Comparison of ENCODE assay signal across 12 mouse cellular contexts in the genomic region with DNA sequence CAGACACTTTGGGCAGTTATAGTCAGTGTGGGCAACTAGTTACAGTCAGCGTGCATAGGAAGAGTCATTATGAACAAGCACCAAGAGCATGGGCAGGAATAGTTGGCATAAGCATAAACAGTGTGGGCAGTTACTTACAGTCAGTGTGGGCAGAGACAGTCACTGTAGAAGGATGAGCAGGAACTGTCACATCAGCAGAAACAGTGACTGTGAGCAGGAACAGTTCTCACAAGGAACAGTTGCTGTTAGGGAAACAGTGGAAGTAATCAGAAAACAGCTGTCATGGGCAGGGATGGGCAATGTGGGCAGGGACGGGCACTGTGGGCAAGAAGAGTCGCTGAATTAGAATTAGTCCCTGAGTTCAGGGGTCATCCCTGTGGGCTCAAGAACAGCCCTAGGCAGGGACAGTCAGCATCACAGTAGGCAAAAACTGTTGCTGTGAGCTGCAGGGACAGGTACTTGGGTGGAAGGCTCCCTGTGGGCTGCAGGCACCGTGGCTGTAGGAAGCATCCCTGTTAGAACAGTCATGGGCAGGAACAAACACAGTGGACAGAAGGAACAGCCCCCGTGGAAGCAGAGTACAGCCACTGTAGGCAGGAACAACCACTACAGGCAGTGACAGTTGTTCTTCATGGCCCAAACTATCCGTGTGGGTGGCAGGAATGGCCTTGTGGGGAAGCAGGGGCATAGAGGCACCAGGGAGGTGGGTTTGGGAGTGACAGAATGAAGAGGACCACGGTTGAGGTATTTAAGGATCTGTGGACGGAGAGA. TPM values are rescaled to one million over a fixed set of nuclear protein-coding genes. Genes with fewer than 3 reads are reported as not detected.
DNase-seq lines count a peak whose midpoint lies in the region; ATAC-seq and TF ChIP-seq lines count a peak whose summit lies in the region.
"Had no signal": no experiment of that assay in that cellular context is flagged by ENCODE, and none has a peak within 500 bp of the region (broad histone marks: within the 10 kb centered on the region; RNA-seq: fewer than 3 reads in every experiment).

No protein-coding gene starts in this region.

- no peak for TF ChIP-seq POLR2A in bone marrow, adult 2 months (IDR thresholded peaks at IDR 0.05; ENCODE audit: borderline replicate concordance, control insufficient read depth, low read depth, low read length)

- no peaks in the 10 kb centered on the region for H3K9me3 ChIP-seq in heart, embryonic 13.5 days
- no peaks in the 10 kb centered on the region for H3K9me3 ChIP-seq in lung, embryonic 14.5 days (ENCODE audit: low read depth, low read length)
- H3K9me3 ChIP-seq: limb, embryonic 12.5 days; neural tube, embryonic 15.5 days had no signal

- WGBS in heart, embryonic 13.5 days: 53% methylated on average over 8 of the region's 8 CpGs
- WGBS in lung, embryonic 14.5 days: 75% methylated on average over 8 of the region's 8 CpGs
- 50% methylated on average over 8 of the region's 8 CpGs for WGBS in bone marrow, adult 2 months

- ATAC-seq in heart, embryonic 13.5 days (ENCODE audit: extremely low read depth, insufficient number of reproducible peaks, low FRiP score, low TSS enrichment): no peak
- ATAC-seq in lung, embryonic 14.5 days (ENCODE audit: insufficient read depth): no peak
- ATAC-seq in erythroid progenitor cell, adult 5-6 weeks (replicated peaks; ENCODE audit: low FRiP score, poor library complexity, severe bottlenecking): peak; percentile 23

- no peak overlapping the region for H3K9ac ChIP-seq in heart, embryonic 13.5 days
- no peak overlapping the region for H3K9ac ChIP-seq in lung, embryonic 14.5 days
- H3K9ac ChIP-seq: limb, embryonic 12.5 days; neural tube, embryonic 15.5 days had no signal

- H3K4me1 ChIP-seq in heart, embryonic 13.5 days: peaks cover 55% of the 10 kb centered on the region
- H3K4me1 ChIP-seq in lung, embryonic 14.5 days (ENCODE audit: insufficient read depth): no peaks in the 10 kb centered on the region
- H3K4me1 ChIP-seq in bone marrow, adult 2 months (ENCODE audit: control insufficient read depth, insufficient read depth, low read length): peaks cover 2% of the 10 kb centered on the region; the same call in 1 of the 2 replicates

- no peak overlapping the region for H3K4me3 ChIP-seq in heart, embryonic 13.5 days
- H3K4me3 ChIP-seq in lung, embryonic 14.5 days (ENCODE audit: low read depth, low read length): no peak overlapping the region
- peak overlapping the region; percentile 10 for H3K4me3 ChIP-seq in bone marrow, adult 2 months (replicated peaks; ENCODE audit: control insufficient read depth, low read depth, low read length)
- H3K4me3 ChIP-seq: limb, embryonic 12.5 days; neural tube, embryonic 15.5 days had no signal

- H3K27me3 ChIP-seq in heart, embryonic 13.5 days (replicated peaks): no peaks in the 10 kb centered on the region; the same call in 1 of the 2 replicates
- no peaks in the 10 kb centered on the region for H3K27me3 ChIP-seq in lung, embryonic 14.5 days (ENCODE audit: insufficient read depth, low read length)
- H3K27me3 ChIP-seq: neural tube, embryonic 15.5 days had no signal

- intact Hi-C loops in heart, postnatal 10 days (cut with DNase I): no loop called here

- no peak for DNase-seq in heart, postnatal 10 days
- DNase-seq in lung, embryonic 14.5 days: no peak
- no peak for DNase-seq in lung, postnatal 25 days (ENCODE audit: low spot score)
- DNase-seq in gastrocnemius, postnatal 10 days: no peak
- no peak for DNase-seq in layer of hippocampus, adult 9-10 months (ENCODE audit: low spot score)
- DNase-seq: cerebellum, postnatal 36 days; thymus, postnatal 25 days had no signal

- peak overlapping the region; percentile 36 for H3K4me2 ChIP-seq in heart, embryonic 13.5 days
- no peak overlapping the region for H3K4me2 ChIP-seq in lung, embryonic 14.5 days
- H3K4me2 ChIP-seq: limb, embryonic 12.5 days; neural tube, embryonic 15.5 days had no signal

- no peaks in the 10 kb centered on the region for H3K36me3 ChIP-seq in heart, embryonic 13.5 days
- no peaks in the 10 kb centered on the region for H3K36me3 ChIP-seq in lung, embryonic 14.5 days (ENCODE audit: insufficient read depth)
- H3K36me3 ChIP-seq: limb, embryonic 12.5 days; neural tube, embryonic 15.5 days had no signal

- peak overlapping the region; percentile 85 for H3K27ac ChIP-seq in heart, embryonic 13.5 days (replicated peaks)
- H3K27ac ChIP-seq in lung, embryonic 14.5 days (ENCODE audit: low read depth): peak overlapping the region; percentile 36; the same call in 1 of the 2 replicates
- H3K27ac ChIP-seq in bone marrow, adult 2 months (ENCODE audit: control insufficient read depth, insufficient read depth, low read depth, low read length, poor library complexity): peak overlapping the region; percentile 26; the same call in 1 of the 2 replicates
- H3K27ac ChIP-seq: limb, embryonic 12.5 days; neural tube, embryonic 15.5 days had no signal

- no peak for TF ChIP-seq CTCF in lung, embryonic 14.5 days (IDR thresholded peaks at IDR 0.05; ENCODE audit: low read depth)
- TF ChIP-seq CTCF in bone marrow, adult 2 months (IDR thresholded peaks at IDR 0.05; ENCODE audit: control insufficient read depth, insufficient read depth, low read length): no peak

RNA-seq across cellular contexts. Expression of a gene that starts 18.8 kb away (rescaled TPM):
- polyA plus RNA-seq in heart, embryonic 13.5 days (2015; fragmentation: Nextera tagmentation; extraction: Ambion mirVana): 41.7 and 43.2 TPM in 2 replicates
- 10 to 100 TPM; 54.1 to 63.4 TPM for total RNA-seq in heart, postnatal 10 days (2021)
- polyA plus RNA-seq in lung, embryonic 14.5 days (2014; fragmentation: Nextera tagmentation; extraction: Ambion mirVana): 36.8 and 39.9 TPM in 2 replicates
- polyA plus RNA-seq in bone marrow, adult 2 months (2011; ENCODE audit: insufficient read depth, insufficient read length, low replicate concordance, missing spikeins): 0.52 and 0.84 TPM in 2 replicates
- total RNA-seq in erythroid progenitor cell, adult 5-6 weeks (2015; ENCODE audit: low replicate concordance): 2.2 TPM in 1 of 2 replicates, not detected in the other
- 0.61 and 0.64 TPM in 2 replicates for total RNA-seq in erythroid progenitor cell, adult 5-6 weeks (2017; ENCODE audit: low replicate concordance)
- total RNA-seq in gastrocnemius, postnatal 10 days (2021): 10 to 100 TPM; 14.5 to 17.8 TPM

Comparison
In these comparisons a context has a peak if more than half of its experiments do, and no peak if none do; other contexts are left out.
1. H3K27ac ChIP-seq: peak in every context shown above with its lines; median percentile 85 in heart, embryonic 13.5 days; 36 in lung, embryonic 14.5 days; 26 in bone marrow, adult 2 months.
2. RNA of a gene that starts 18.8 kb away (total RNA-seq): 54.1 to 63.4 TPM in heart, postnatal 10 days and 14.5 to 17.8 TPM in gastrocnemius, postnatal 10 days; 0.61 to 2.2 TPM in erythroid progenitor cell, adult 5-6 weeks; every median in the first group is over 4 times any median in the second.